Mouse (Mus musculus): Measurements from ENCODE around the gene Rnf183. TPM values are rescaled to one million over a fixed set of nuclear protein-coding genes. Genes with fewer than 3 reads are reported as not detected.

Gene Rnf183
- polyA plus RNA-seq, 1 experiment from 2014 or later = not detected

DNA sequence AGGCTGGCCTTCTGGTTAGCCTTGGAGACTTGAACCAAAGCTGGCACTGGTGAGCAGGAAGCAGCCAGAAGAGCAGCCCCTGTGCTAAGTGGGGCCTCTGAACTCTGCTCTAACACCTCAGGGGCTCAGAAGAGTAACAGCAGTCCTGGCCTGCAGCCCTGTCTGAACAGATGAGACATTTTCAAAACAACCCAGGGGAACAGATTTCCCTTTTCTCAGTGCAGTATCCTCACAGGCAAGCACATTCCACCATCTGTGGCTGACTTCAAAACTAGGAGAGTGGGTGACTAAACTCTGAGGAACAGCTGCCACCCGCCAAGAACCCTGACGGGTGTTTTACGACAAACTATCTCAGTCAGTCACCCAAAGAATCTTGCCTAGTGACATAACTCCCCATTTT lies 24.0 kb upstream of the Rnf183 start:
- Histone ChIP-seq H3K4me1 (no peaks in the 10 kb centered on the region), H3K9me3 (no peaks in the 10 kb centered on the region), H3K27me3 (replicated peaks) (no peaks in the 10 kb centered on the region), H3K36me3 (no peaks in the 10 kb centered on the region), H3K4me2 (replicated peaks) (no peak overlapping the region), H3K27ac (no peak overlapping the region), H3K9ac (no peak overlapping the region), H3K4me3 (no peak overlapping the region)
- WGBS = 79% methylated on average over 3 of the region's 3 CpGs
- no peak for ATAC-seq (ENCODE audit: low FRiP score, low read depth)

- Histone ChIP-seq H3K36me3 (no peaks in the 10 kb centered on the region), H3K27ac (no peak overlapping the region), H3K4me1 (no peaks in the 10 kb centered on the region), H3K4me3 (no peak overlapping the region), H3K9me3 (no peaks in the 10 kb centered on the region), H3K27me3 (replicated peaks) (no peaks in the 10 kb centered on the region), H3K9ac (no peak overlapping the region), H3K4me2 (replicated peaks) (no peak overlapping the region)
- ATAC-seq (ENCODE audit: low FRiP score, low read depth) = no peak; the same call in 1 of the 2 replicates
- 57% methylated on average over 5 of the region's 5 CpGs for WGBS
Observed at GRCm38 (mm10) chr4:62454995-62455394, 19.9 kb upstream of the Rnf183 start.

DNA sequence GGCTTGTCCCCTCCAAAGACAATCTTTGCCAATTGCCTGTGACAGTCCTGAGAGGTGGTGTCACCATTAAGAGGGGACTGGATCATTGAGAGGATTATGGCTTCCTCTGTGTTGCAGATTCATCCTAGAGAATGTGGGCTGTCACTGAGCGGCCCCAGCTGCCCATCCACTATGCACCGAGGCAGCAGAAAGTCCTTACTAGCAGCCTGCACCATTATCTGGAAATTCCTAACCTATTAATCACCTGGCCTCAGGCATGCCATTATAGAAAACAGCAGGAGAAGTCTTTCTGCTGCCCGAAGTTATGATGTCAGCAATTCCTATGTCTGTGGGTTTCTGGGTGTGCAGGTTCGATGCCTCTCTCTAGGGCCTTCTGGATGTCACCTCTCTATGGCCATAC lies 5.9 kb upstream of the Rnf183 start:
- H3K4me1 ChIP-seq = no peaks in the 10 kb centered on the region
- no peak overlapping the region for H3K4me3 ChIP-seq
- no peak overlapping the region for H3K4me2 ChIP-seq (replicated peaks)
- no peak overlapping the region for H3K27ac ChIP-seq
- no peaks in the 10 kb centered on the region for H3K36me3 ChIP-seq
- no peak for ATAC-seq (ENCODE audit: low FRiP score, low read depth)
- no peak overlapping the region for H3K9ac ChIP-seq
- H3K27me3 ChIP-seq (replicated peaks) = no peaks in the 10 kb centered on the region
- no peaks in the 10 kb centered on the region for H3K9me3 ChIP-seq
- WGBS = 78% methylated on average over 4 of the region's 4 CpGs

DNA sequence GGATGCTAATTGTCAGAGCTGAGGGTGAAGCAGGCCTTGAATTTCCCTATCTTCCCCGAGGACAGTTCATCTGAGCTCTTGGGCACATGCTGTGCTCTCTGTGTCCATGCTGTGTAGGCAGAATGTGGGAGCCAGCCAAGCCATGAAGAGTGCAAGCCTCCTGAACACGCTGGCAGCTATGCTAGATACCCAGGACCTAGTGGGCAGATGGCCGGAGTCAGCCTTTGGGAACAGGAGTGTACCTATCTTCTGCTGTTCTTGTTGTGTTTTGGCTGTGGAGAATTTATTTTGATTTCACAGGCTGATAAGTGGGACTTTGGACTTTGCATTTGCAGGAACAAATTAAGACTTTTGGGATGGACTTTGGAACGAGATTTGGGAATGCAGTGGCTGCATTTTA lies 5.5 kb upstream of the Rnf183 start:
- H3K4me3 ChIP-seq = no peak overlapping the region

GRCm38 (mm10) chr4:62439793-62440192 lies 4.7 kb upstream of the Rnf183 start:
- Histone ChIP-seq H3K36me3 (no peaks in the 10 kb centered on the region), H3K9me3 (no peaks in the 10 kb centered on the region), H3K4me3 (no peak overlapping the region), H3K27ac (no peak overlapping the region), H3K27me3 (replicated peaks) (no peaks in the 10 kb centered on the region), H3K9ac (no peak overlapping the region), H3K4me2 (replicated peaks) (no peak overlapping the region), H3K4me1 (no peaks in the 10 kb centered on the region)
- 72% methylated on average over 4 of the region's 4 CpGs for WGBS
- ATAC-seq (ENCODE audit: low FRiP score, low read depth) = no peak

More for the DNA sequence above, 5.5 kb upstream of the Rnf183 start:
- Histone ChIP-seq H3K9me3 (no peaks in the 10 kb centered on the region), H3K9ac (no peak overlapping the region), H3K4me2 (replicated peaks) (no peak overlapping the region), H3K4me1 (no peaks in the 10 kb centered on the region), H3K27me3 (replicated peaks) (no peaks in the 10 kb centered on the region), H3K27ac (no peak overlapping the region), H3K36me3 (no peaks in the 10 kb centered on the region)
- 75% methylated on average over 4 of the region's 4 CpGs for WGBS
- ATAC-seq (ENCODE audit: low FRiP score, low read depth) = no peak

GRCm38 (mm10) chr4:62437871-62438270 lies 2.8 kb upstream of the Rnf183 start:
- Histone ChIP-seq H3K4me2 (replicated peaks) (no peak overlapping the region), H3K9ac (no peak overlapping the region), H3K9me3 (no peaks in the 10 kb centered on the region), H3K27ac (no peak overlapping the region), H3K4me1 (no peaks in the 10 kb centered on the region), H3K4me3 (no peak overlapping the region), H3K27me3 (replicated peaks) (no peaks in the 10 kb centered on the region), H3K36me3 (no peaks in the 10 kb centered on the region)
- no peak for ATAC-seq (ENCODE audit: low FRiP score, low read depth)
- WGBS = 84% methylated on average over 7 of the region's 7 CpGs

GRCm38 (mm10) chr4:62437256-62437778 lies 2.3 kb upstream of the Rnf183 start:
- Histone ChIP-seq H3K4me2 (replicated peaks) (no peak overlapping the region), H3K27me3 (replicated peaks) (no peaks in the 10 kb centered on the region), H3K27ac (no peak overlapping the region), H3K4me3 (no peak overlapping the region), H3K9ac (no peak overlapping the region), H3K9me3 (no peaks in the 10 kb centered on the region), H3K4me1 (no peaks in the 10 kb centered on the region), H3K36me3 (no peaks in the 10 kb centered on the region)
- 89% methylated on average over 3 of the region's 3 CpGs for WGBS
- no peak for ATAC-seq (ENCODE audit: low FRiP score, low read depth)

DNA sequence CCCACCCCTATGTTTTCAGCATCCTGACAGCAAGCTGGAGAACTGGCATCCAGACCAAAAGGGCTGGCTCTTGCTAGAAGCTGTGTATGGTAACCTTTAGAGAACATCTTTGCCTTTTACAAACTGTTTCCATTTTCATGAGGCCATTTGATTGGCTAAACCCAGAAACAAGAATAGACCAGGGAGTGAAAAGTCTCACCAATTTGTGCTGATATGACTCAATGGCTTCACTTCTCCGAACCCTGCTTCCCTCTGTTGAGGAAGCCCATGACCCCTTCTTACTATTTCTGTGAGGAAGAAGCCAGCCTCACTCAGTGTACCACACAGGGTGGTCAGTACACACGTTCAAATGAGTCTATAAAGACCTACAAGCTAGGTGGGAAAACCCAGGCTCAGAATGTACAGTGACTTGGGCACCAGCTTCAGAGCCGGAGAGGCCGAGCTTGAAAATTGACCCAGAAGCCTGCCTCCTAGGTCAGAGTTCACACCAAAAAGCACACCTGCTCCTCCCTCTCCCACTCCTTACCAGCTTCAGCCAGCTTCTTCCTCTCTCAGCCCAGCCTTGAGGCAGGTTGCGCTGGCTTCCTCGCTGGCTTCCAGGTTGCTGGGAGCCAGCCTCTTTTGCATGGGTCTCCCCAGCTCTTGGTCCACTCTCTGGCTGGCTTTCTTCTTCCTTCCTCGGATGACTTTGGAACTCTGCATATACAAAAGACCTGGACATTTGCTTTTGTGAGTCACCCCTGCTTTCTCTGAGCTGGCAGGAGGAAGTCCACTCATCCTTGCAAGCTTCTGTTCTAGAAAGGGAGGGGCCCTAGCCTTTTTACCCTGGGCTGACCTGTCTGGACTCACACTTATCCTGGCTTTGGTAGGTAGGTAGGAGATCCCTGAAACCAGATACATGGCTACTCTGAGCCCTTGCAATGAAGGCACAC lies 847 bp downstream of the Rnf183 start:
- Histone ChIP-seq H3K4me2 (replicated peaks) (no peak overlapping the region), H3K4me1 (no peaks in the 10 kb centered on the region), H3K27me3 (replicated peaks) (no peaks in the 10 kb centered on the region), H3K4me3 (no peak overlapping the region), H3K9me3 (no peaks in the 10 kb centered on the region), H3K27ac (no peak overlapping the region), H3K36me3 (no peaks in the 10 kb centered on the region), H3K9ac (no peak overlapping the region)
- WGBS = 77% methylated on average over 7 of the region's 7 CpGs
- ATAC-seq (ENCODE audit: low FRiP score, low read depth) = no peak

DNA sequence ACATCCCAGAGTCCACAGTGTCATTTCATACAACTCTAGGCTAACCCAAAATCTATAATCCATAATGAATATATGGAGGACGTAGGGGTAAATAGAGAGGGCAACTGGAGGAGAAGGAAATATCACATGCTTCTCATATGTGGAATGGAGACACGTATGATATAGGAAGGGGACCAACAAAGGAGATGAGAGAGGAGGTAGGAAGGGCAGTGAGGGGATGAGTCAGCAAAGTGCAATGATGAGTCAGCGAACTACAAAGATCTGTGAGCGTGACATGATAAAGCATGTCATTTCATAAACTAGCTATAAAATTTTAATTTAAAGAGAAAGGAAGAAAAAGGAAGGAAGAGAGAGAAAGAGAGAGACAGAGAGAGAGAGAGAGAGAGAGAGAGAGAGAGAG lies 3.5 kb downstream of the Rnf183 start:
- Histone ChIP-seq H3K9ac (no peak overlapping the region), H3K4me3 (no peak overlapping the region), H3K4me1 (no peaks in the 10 kb centered on the region), H3K36me3 (no peaks in the 10 kb centered on the region), H3K27me3 (replicated peaks) (no peaks in the 10 kb centered on the region), H3K27ac (no peak overlapping the region), H3K9me3 (no peaks in the 10 kb centered on the region), H3K4me2 (replicated peaks) (no peak overlapping the region)
- WGBS = 87% methylated on average over 4 of the region's 4 CpGs
- ATAC-seq (ENCODE audit: low FRiP score, low read depth) = no peak

DNA sequence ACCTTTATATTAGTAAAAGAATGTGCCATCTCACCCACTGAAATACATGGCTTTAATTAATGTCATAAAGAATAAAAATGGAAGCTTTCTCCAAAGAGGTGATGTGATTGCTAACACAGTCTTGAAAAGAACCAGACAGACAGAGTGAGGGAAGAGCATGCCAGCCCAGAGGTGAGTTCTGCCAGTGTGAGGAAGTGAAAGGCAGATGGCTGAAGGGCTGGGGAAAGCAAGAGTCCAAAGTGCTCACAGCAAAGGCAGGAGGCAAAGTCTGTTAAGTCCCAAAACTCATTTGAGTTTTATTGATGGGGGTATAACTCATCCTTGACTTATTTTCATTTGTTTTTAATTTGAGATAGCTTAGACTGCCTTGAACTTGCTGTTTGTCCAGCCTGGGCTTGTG lies 4.4 kb downstream of the Rnf183 start:
- Histone ChIP-seq H3K9ac (no peak overlapping the region), H3K36me3 (peaks cover 5% of the 10 kb centered on the region), H3K9me3 (no peaks in the 10 kb centered on the region), H3K4me1 (no peaks in the 10 kb centered on the region), H3K27me3 (replicated peaks) (no peaks in the 10 kb centered on the region), H3K4me2 (replicated peaks) (no peak overlapping the region), H3K4me3 (no peak overlapping the region), H3K27ac (no peak overlapping the region)
- no peak for ATAC-seq (ENCODE audit: low FRiP score, low read depth)

- Histone ChIP-seq H3K4me2 (replicated peaks) (no peak overlapping the region), H3K27me3 (replicated peaks) (no peaks in the 10 kb centered on the region), H3K4me3 (no peak overlapping the region), H3K4me1 (no peaks in the 10 kb centered on the region), H3K36me3 (peaks cover 15% of the 10 kb centered on the region), H3K27ac (no peak overlapping the region), H3K9me3 (no peaks in the 10 kb centered on the region), H3K9ac (no peak overlapping the region)
- 93% methylated on average over 9 of the region's 9 CpGs for WGBS
- ATAC-seq (ENCODE audit: low FRiP score, low read depth) = no peak
Observed at GRCm38 (mm10) chr4:62429616-62430015, 5.4 kb downstream of the Rnf183 start.

DNA sequence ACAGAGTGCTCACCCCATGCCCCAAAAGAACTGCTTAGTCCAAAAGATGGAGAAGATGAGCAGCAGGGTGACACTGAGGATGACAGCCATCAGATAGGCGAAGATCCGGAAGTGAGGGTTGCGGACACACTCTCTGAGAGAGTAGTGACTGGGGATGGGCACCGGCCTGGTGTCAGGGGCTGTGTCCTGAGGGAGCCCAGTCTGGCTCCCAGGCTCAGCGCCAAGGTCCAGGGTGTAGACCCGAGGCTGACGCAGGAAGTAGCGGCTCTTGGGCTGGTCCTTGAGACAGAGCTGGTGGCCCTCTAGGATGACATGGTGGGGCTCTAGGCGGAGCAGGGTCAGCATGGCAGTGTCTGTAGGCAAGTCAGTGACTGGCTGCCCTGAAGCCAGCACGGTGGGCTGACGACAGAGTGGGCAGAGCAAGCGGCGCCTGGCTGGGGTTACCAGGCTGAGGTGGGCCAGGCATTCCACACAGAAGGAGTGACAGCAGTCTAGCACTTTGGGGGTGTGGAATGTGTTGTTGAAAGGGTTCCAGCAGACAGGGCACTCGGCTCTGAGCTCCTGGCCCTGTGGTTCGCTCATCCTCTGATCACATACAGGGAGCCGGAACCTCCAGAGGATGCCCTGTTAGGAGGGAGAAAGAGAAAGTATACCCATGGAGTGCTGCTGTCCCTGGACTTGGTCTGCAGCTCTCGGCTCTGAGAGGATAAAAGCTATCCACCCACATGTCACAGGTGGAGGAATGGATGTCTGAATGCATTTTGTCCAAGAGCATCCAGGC lies 6.9 kb downstream of the Rnf183 start:
- no peak overlapping the region for H3K4me2 ChIP-seq (replicated peaks)
- no peaks in the 10 kb centered on the region for H3K4me1 ChIP-seq
- no peak overlapping the region for H3K9ac ChIP-seq
- peaks cover 27% of the 10 kb centered on the region for H3K36me3 ChIP-seq
- WGBS = 80% methylated on average over 17 of the region's 17 CpGs
- H3K27ac ChIP-seq = no peak overlapping the region
- no peaks in the 10 kb centered on the region for H3K9me3 ChIP-seq
- no peak for ATAC-seq (ENCODE audit: low FRiP score, low read depth)
- H3K27me3 ChIP-seq (replicated peaks) = no peaks in the 10 kb centered on the region
- no peak overlapping the region for H3K4me3 ChIP-seq
